Mouse (Mus musculus): ENCODE data around the gene Tmc3.

The Tmc3 gene

GRCm38 (mm10) chr7:83637781-83638583 lies 53.3 kb downstream of the Tmc3 start:
- no peak for DNase-seq (ENCODE audit: low spot score in 2 of 2)

GRCm38 (mm10) chr7:83639084-83639483 lies 54.4 kb downstream of the Tmc3 start:
- DNase-seq (ENCODE audit: low spot score in 2 of 2) = no peak

GRCm38 (mm10) chr7:83640581-83640980 lies 55.9 kb downstream of the Tmc3 start:
- no peak for DNase-seq (ENCODE audit: low spot score in 2 of 2)

- no peak for DNase-seq (ENCODE audit: low spot score in 2 of 2)
These were observed 56.4 kb downstream of the Tmc3 start for GRCm38 (mm10) chr7:83641163-83641562.

GRCm38 (mm10) chr7:83643581-83643980 lies 58.9 kb downstream of the Tmc3 start:
- DNase-seq (ENCODE audit: low spot score in 2 of 2) = no peak

- no peak for DNase-seq (ENCODE audit: low spot score in 2 of 2)
These were observed 60.0 kb downstream of the Tmc3 start for GRCm38 (mm10) chr7:83644761-83645160.

GRCm38 (mm10) chr7:83645476-83645875 lies 60.7 kb downstream of the Tmc3 start:
- no peak for DNase-seq (ENCODE audit: low spot score in 2 of 2)

GRCm38 (mm10) chr7:83648807-83649206 lies 64.1 kb downstream of the Tmc3 start:
- DNase-seq (ENCODE audit: low spot score in 2 of 2) = no peak

- DNase-seq (ENCODE audit: low spot score in 2 of 2) = no peak
These were observed 65.9 kb downstream of the Tmc3 start for GRCm38 (mm10) chr7:83650638-83651037.

GRCm38 (mm10) chr7:83652498-83652897 lies 67.8 kb downstream of the Tmc3 start:
- no peak for DNase-seq (ENCODE audit: low spot score in 2 of 2)

GRCm38 (mm10) chr7:83653605-83654051 lies 68.9 kb downstream of the Tmc3 start:
- no peak for DNase-seq (ENCODE audit: low spot score in 2 of 2)

- DNase-seq (ENCODE audit: low spot score in 2 of 2) = no peak
These were observed 69.5 kb downstream of the Tmc3 start for GRCm38 (mm10) chr7:83654196-83654595.

GRCm38 (mm10) chr7:83654938-83655630 lies 70.4 kb downstream of the Tmc3 start:
- no peak for DNase-seq (ENCODE audit: low spot score in 2 of 2)

- no peak for DNase-seq (ENCODE audit: low spot score in 2 of 2)
These were observed 74.0 kb downstream of the Tmc3 start for GRCm38 (mm10) chr7:83658716-83659115.

- no peak for DNase-seq (ENCODE audit: low spot score in 2 of 2)
These were observed 74.7 kb downstream of the Tmc3 start for GRCm38 (mm10) chr7:83659159-83660065.

GRCm38 (mm10) chr7:83660273-83660691 lies 75.6 kb downstream of the Tmc3 start:
- no peak for DNase-seq (ENCODE audit: low spot score in 2 of 2)

GRCm38 (mm10) chr7:83661031-83661430 lies 76.3 kb downstream of the Tmc3 start:
- DNase-seq (ENCODE audit: low spot score in 2 of 2) = no peak

GRCm38 (mm10) chr7:83661763-83662162 lies 77.0 kb downstream of the Tmc3 start:
- DNase-seq (ENCODE audit: low spot score in 2 of 2) = no peak

- DNase-seq (ENCODE audit: low spot score in 2 of 2) = no peak
These were observed 78.1 kb downstream of the Tmc3 start for GRCm38 (mm10) chr7:83662711-83663375.

- DNase-seq (ENCODE audit: low spot score in 2 of 2) = no peak
These were observed 81.4 kb downstream of the Tmc3 start for GRCm38 (mm10) chr7:83666087-83666595.

- no peak for DNase-seq (ENCODE audit: low spot score in 2 of 2)
These were observed 83.4 kb downstream of the Tmc3 start for GRCm38 (mm10) chr7:83667936-83668645.

Data from frontal cortex, postnatal 25 days (tissue).